Mouse (Mus musculus) liver, adult 2 months (tissue): Measurements from ENCODE around the gene Prcd. TPM values are rescaled to one million over a fixed set of nuclear protein-coding genes. Genes with fewer than 3 reads are reported as not detected.
"Not testable (repeated sequence)": the region's sequence is repeated elsewhere in the genome, so short reads cannot be mapped to it uniquely, and the experiment has no call there.

Experiments
- DNase-seq: peaks from one replicate; pipeline ENCODE4 v3.0.0-alpha.2; 2011; ENCODE audit warnings: low read depth, low spot score; ENCODE audit errors: extremely low read depth
- H3K27ac ChIP-seq: fragments of 200-500 bp; replicated peaks from 2 replicates; pipeline ENCODE4 v1.5.1; 2012; ENCODE audit warnings: low read depth, mild to moderate bottlenecking, control low read depth, inconsistent platforms, low read length; ENCODE audit not compliant: insufficient read depth
- H3K27me3 ChIP-seq: fragments of 200-500 bp; 2 replicates; pipeline ENCODE4 v1.6.1; 2012; ENCODE audit warnings: mild to moderate bottlenecking, moderate library complexity, low read length, inconsistent platforms; ENCODE audit not compliant: control insufficient read depth, insufficient read depth
- H3K36me3 ChIP-seq: fragments of 200-500 bp; 2 replicates; pipeline ENCODE4 v1.6.1; 2012; ENCODE audit warnings: low read length, inconsistent platforms; ENCODE audit not compliant: control insufficient read depth, insufficient read depth
- H3K4me1 ChIP-seq: fragments of 200-500 bp; 2 replicates; pipeline ENCODE4 v1.6.1; 2011; ENCODE audit warnings: low read length; ENCODE audit not compliant: control insufficient read depth, insufficient read depth
- H3K4me3 ChIP-seq: fragments of 200-500 bp; 2 replicates; pipeline ENCODE4 v1.5.1; 2011; ENCODE audit warnings: low read depth, mild to moderate bottlenecking, control low read depth, low read length, moderate library complexity; ENCODE audit not compliant: insufficient read depth
- H3K79me2 ChIP-seq: fragments of 200-500 bp; 2 replicates; pipeline ENCODE4 v1.6.1; 2012; ENCODE audit warnings: inconsistent platforms, mild to moderate bottlenecking, low read length, moderate library complexity; ENCODE audit not compliant: control insufficient read depth, insufficient read depth
- H3K9ac ChIP-seq: fragments of 200-500 bp; 2 replicates; pipeline ENCODE4 v1.6.1; 2012; ENCODE audit warnings: low read depth, mild to moderate bottlenecking, control low read depth, inconsistent platforms, low read length
- CTCF ChIP-seq: fragments of 200-500 bp; IDR thresholded peaks from 2 replicates; pipeline ENCODE4 v1.5.1; 2011; ENCODE audit warnings: low read depth, low read length, control low read depth
- POLR2A ChIP-seq: fragments of 200-500 bp; IDR thresholded peaks from 2 replicates; pipeline ENCODE4 v1.6.1; 2011; ENCODE audit warnings: low read length, control low read depth; ENCODE audit not compliant: insufficient read depth; ENCODE audit errors: extremely low read depth
- WGBS: fragments of 180-500 bp; shearing (Covaris S2); methylation state at CpG from one replicate; pipeline ENCODE4 v1.1.7; 2018; 5-methylcytosine and 5-hydroxymethylcytosine counted together
- polyA plus RNA-seq: library from polyadenylated mRNA; depleted of rRNA; stranded (reverse); fragments of >200 nt; gene quantifications from 2 replicates; pipeline ENCODE4 v1.2.3, GENCODE M21; 2012; rRNA removed
- total RNA-seq: library from RNA; depleted of rRNA; stranded (reverse); fragments of >200 nt; gene quantifications from 2 replicates; pipeline ENCODE4 v1.2.3, GENCODE M21; 2014; rRNA removed

Prcd gene
- total RNA-seq (0.27 TPM in 1 of 2 replicates, not detected in the other), polyA plus RNA-seq (not detected in 2 replicates)

DNA sequence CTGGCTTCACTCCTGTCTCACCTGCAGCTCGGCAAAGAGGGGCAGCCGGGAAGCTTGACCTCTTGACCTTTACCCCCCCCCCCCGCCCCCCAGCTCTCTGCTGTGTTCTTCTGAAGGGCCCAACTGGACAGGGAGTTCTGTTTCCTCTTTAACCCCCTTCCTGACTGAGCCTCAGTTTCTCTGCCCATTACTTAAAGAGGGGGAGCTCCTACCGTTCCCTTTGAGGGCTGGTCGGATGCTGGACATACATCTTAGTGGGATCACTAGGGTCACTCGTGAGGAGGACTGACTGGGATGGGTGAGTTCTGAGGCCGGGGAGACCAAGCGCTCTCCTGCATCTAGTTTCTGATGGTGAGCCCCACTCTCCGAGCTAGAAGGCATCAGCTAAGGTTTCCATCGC, at the start of gene Prcd:
TSS of gene Prcd (plus strand) at position 301 of the 400 bp plus-strand sequence.
- TF ChIP-seq CTCF (no peak), POLR2A (no peak)
- Histone ChIP-seq H3K36me3 (no peaks in the 10 kb centered on the region), H3K4me1 (no peaks in the 10 kb centered on the region), H3K4me3 (peak within 1 kb of the TSS; percentile 67), H3K9ac (peak within 1 kb of the TSS; percentile 79), H3K27me3 (peaks cover 10% of the 10 kb centered on the region; the same call in 1 of the 2 replicates), H3K27ac (peak within 1 kb of the TSS; percentile 10; the same call in 1 of the 2 replicates), H3K79me2 (no peaks in the 10 kb centered on the region)
- no peak for DNase-seq
- WGBS = 10% methylated on average over 10 of the region's 10 CpGs

DNA sequence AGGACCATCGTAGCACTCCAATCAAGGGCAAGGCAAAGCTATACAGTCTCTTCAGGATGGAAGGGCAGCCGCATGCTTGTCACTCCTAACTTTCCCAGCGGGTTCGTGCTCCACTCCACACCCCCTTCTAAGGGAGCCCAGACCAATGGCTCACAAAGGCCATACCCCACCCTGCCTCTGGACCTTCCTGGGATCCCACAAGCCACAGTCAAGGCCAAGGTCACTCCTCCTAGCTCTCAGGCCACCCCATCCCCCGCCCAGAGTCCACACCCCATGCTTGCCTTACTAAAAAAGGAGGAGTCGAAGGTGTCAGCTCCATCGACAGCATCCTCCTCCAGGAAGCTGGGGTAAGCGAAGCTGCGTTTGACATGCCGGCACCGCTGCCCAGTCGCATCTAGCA, 49.2 kb upstream of the Prcd start:
- no peak overlapping the region for H3K4me3 ChIP-seq
- no peaks in the 10 kb centered on the region for H3K79me2 ChIP-seq
- no peak overlapping the region for H3K27ac ChIP-seq
- H3K36me3 ChIP-seq = peaks cover 17% of the 10 kb centered on the region; the same call in 1 of the 2 replicates
- H3K4me1 ChIP-seq = no peaks in the 10 kb centered on the region
- TF ChIP-seq POLR2A = no peak
- no peak for TF ChIP-seq CTCF
- WGBS = 97% methylated on average over 12 of the region's 12 CpGs
- no peak for DNase-seq
- no peaks in the 10 kb centered on the region for H3K27me3 ChIP-seq
- no peak overlapping the region for H3K9ac ChIP-seq

GRCm38 (mm10) chr11:116607717-116608116, 45.6 kb upstream of the Prcd start:
- H3K27me3 ChIP-seq = no peaks in the 10 kb centered on the region
- WGBS = 91% methylated on average over 3 of the region's 3 CpGs
- H3K79me2 ChIP-seq = 0 out of 2 replicates have a peak, but pooled peaks cover 4% of the 10 kb centered on the region
- no peak for DNase-seq
- 0 out of 2 replicates have a peak, but pooled peaks cover 3% of the 10 kb centered on the region for H3K4me1 ChIP-seq
- H3K27ac ChIP-seq = no peak overlapping the region
- H3K4me3 ChIP-seq = no peak overlapping the region
- peaks cover 10% of the 10 kb centered on the region; the same call in 1 of the 2 replicates for H3K36me3 ChIP-seq
- TF ChIP-seq CTCF (no peak), POLR2A (no peak)
- H3K9ac ChIP-seq = no peak overlapping the region

- H3K36me3 ChIP-seq = peaks cover 4% of the 10 kb centered on the region; the same call in 1 of the 2 replicates
- WGBS = 69% methylated on average over 15 of the region's 15 CpGs
- H3K27me3 ChIP-seq = no peaks in the 10 kb centered on the region
- H3K4me3 ChIP-seq = no peak overlapping the region
- 0 out of 2 replicates have a peak, but pooled peaks cover 6% of the 10 kb centered on the region for H3K4me1 ChIP-seq
- no peak for DNase-seq
- H3K79me2 ChIP-seq = peaks cover 10% of the 10 kb centered on the region; the same call in 1 of the 2 replicates
- H3K9ac ChIP-seq = no peak overlapping the region
- TF ChIP-seq CTCF (no peak), POLR2A (no peak)
- H3K27ac ChIP-seq = no peak overlapping the region
These were observed 43.2 kb upstream of the Prcd start for GRCm38 (mm10) chr11:116609965-116610630.

GRCm38 (mm10) chr11:116611168-116611567, 42.2 kb upstream of the Prcd start:
- H3K9ac ChIP-seq, H3K36me3 ChIP-seq, DNase-seq, H3K27ac ChIP-seq, H3K4me3 ChIP-seq, H3K27me3 ChIP-seq: not testable (repeated sequence)
- peaks cover 13% of the 10 kb centered on the region; the same call in 1 of the 2 replicates for H3K79me2 ChIP-seq
- H3K4me1 ChIP-seq = peaks cover 12% of the 10 kb centered on the region
- 90% methylated on average over 8 of the region's 9 CpGs for WGBS

DNA sequence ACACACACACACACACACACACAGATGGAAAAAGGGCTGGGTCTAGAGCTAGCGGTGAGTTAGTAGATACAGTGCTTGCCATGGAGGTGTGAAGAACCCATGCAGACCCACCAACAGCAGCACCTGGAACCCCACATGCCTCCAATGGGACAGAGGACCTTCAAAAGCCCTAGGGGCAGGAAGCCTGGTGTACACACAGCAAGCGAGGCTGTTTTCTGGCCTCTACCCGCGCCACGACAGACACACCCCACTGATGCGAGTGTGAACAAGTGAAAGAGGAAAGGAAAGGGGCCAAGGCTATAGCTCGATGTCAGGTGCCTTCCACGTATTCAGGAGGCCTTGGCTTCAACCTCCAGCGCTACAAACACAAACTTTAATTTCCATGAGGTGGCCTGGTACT, 41.5 kb upstream of the Prcd start:
- peaks cover 18% of the 10 kb centered on the region for H3K4me1 ChIP-seq
- no peak overlapping the region for H3K27ac ChIP-seq
- 86% methylated on average over 9 of the region's 9 CpGs for WGBS

More for the DNA sequence above, 41.5 kb upstream of the Prcd start:
- no peak for TF ChIP-seq CTCF
- TF ChIP-seq POLR2A = no peak
- H3K79me2 ChIP-seq = peaks cover 13% of the 10 kb centered on the region; the same call in 1 of the 2 replicates
- peaks cover 2% of the 10 kb centered on the region; the same call in 1 of the 2 replicates for H3K36me3 ChIP-seq
- H3K9ac ChIP-seq = no peak overlapping the region
- no peak for DNase-seq
- no peak overlapping the region for H3K4me3 ChIP-seq
- no peaks in the 10 kb centered on the region for H3K27me3 ChIP-seq
